Mouse (Mus musculus) forebrain, embryonic 13.5 days (tissue): ENCODE data around the gene Ndufa11. TPM values are rescaled to one million over a fixed set of nuclear protein-coding genes. Genes with fewer than 3 reads are reported as not detected.

Experiments
- ATAC-seq: fragments of 200-750 bp; cut with Nextera tagmentation; 2 replicates; pipeline ENCODE4 v1.8.0; 2017
- H3K27ac ChIP-seq: fragments of 300-500 bp; sonication (generic); 2 replicates; pipeline ENCODE4 v1.5.1; 2015; ENCODE audit warnings: inconsistent platforms, mild to moderate bottlenecking, moderate library complexity
- H3K27me3 ChIP-seq: fragments of 300-500 bp; sonication (generic); 2 replicates; pipeline ENCODE4 v1.6.1; 2015; ENCODE audit warnings: mild to moderate bottlenecking, inconsistent platforms
- H3K36me3 ChIP-seq: fragments of 300-500 bp; sonication (generic); 2 replicates; pipeline ENCODE4 v1.6.1; 2015; ENCODE audit warnings: mild to moderate bottlenecking, inconsistent platforms; ENCODE audit not compliant: poor library complexity, severe bottlenecking
- H3K4me1 ChIP-seq: fragments of 300-500 bp; sonication (generic); 2 replicates; pipeline ENCODE4 v1.6.1; 2015; ENCODE audit warnings: inconsistent platforms
- H3K4me2 ChIP-seq: fragments of 300-500 bp; sonication (generic); 2 replicates; pipeline ENCODE4 v1.6.1; 2015; ENCODE audit warnings: inconsistent platforms, mild to moderate bottlenecking, moderate library complexity
- H3K4me3 ChIP-seq: fragments of 300-500 bp; sonication (generic); 2 replicates; pipeline ENCODE4 v1.5.1; 2015; ENCODE audit warnings: mild to moderate bottlenecking, inconsistent platforms
- H3K9ac ChIP-seq: fragments of 300-500 bp; sonication (generic); 2 replicates; pipeline ENCODE4 v1.6.1; 2015; ENCODE audit warnings: mild to moderate bottlenecking, inconsistent platforms
- H3K9me3 ChIP-seq: fragments of 300-500 bp; sonication (generic); replicated peaks from 2 replicates; pipeline ENCODE4 v1.6.1; 2016; ENCODE audit warnings: inconsistent platforms
- WGBS: fragments of 180-500 bp; shearing (Covaris S2); methylation state at CpG from one replicate; pipeline ENCODE4 v1.1.7; 2015; 5-methylcytosine and 5-hydroxymethylcytosine counted together
- polyA plus RNA-seq: library from polyadenylated mRNA; unstranded; fragments of >200 nt; fragmentation: Nextera tagmentation; extraction: Ambion mirVana; gene quantifications from 2 replicates; pipeline ENCODE4 v1.2.1, GENCODE M21; 2015

Gene Ndufa11
- polyA plus RNA-seq, 1 experiment from 2014 or later = 459 TPM

GRCm38 (mm10) chr17:56763741-56764250 lies 46.2 kb downstream of the Ndufa11 start:
- WGBS = 78% methylated on average over 8 of the region's 8 CpGs
- no peak overlapping the region for H3K27ac ChIP-seq
- H3K4me1 ChIP-seq = peaks cover 28% of the 10 kb centered on the region
- no peaks in the 10 kb centered on the region for H3K9me3 ChIP-seq
- ATAC-seq = no peak
- peaks cover 18% of the 10 kb centered on the region for H3K27me3 ChIP-seq
- H3K9ac ChIP-seq = no peak overlapping the region
- H3K4me2 ChIP-seq = peak overlapping the region; percentile 73
- peaks cover 24% of the 10 kb centered on the region for H3K36me3 ChIP-seq
- peak overlapping the region; percentile 67 for H3K4me3 ChIP-seq

- Histone ChIP-seq H3K27me3 (peaks cover 11% of the 10 kb centered on the region), H3K4me3 (peak within 1 kb of the TSS; percentile 67), H3K9ac (peak within 1 kb of the TSS; percentile 77), H3K27ac (peak within 1 kb of the TSS; percentile 96), H3K36me3 (peaks cover 33% of the 10 kb centered on the region), H3K4me1 (peaks cover 28% of the 10 kb centered on the region), H3K4me2 (peak within 1 kb of the TSS; percentile 73), H3K9me3 (no peaks in the 10 kb centered on the region)
- peak; percentile 87 for ATAC-seq
- WGBS = 2% methylated on average over 56 of the region's 58 CpGs
Measured at GRCm38 (mm10) chr17:56764474-56765354, 47.1 kb downstream of the Ndufa11 start, which contains the start of gene Dus3l. Gene Dus3l, plus strand, starts transcription at chr17:56764757.

DNA sequence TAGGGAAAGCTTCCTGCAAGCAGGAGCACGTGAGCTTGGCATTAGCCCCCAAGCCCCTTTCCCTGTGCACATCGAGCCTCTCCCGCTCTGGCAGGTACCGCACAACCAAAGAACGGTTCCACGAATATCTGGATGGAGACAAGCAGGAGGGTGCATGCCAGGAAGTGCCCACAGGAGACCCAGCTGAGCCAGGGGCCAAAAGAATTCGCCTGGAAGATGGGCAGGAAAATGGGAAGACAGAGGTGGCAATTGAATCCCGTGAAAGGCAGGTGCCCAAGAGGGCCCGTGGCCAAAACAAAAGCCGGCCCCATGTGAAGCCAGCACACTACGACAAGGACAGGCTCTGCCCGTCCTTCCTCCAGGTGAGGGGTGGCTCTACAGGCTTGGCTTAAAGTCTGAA lies 47.9 kb downstream of the Ndufa11 start:
- Histone ChIP-seq H3K9me3 (no peaks in the 10 kb centered on the region), H3K4me3 (peak overlapping the region; percentile 67), H3K36me3 (peaks cover 40% of the 10 kb centered on the region), H3K4me2 (peak overlapping the region; percentile 73), H3K27ac (peak overlapping the region; percentile 96), H3K4me1 (peaks cover 28% of the 10 kb centered on the region), H3K27me3 (peaks cover 4% of the 10 kb centered on the region), H3K9ac (peak overlapping the region; percentile 77)
- no peak; the same call in 1 of the 2 replicates for ATAC-seq
- WGBS = 52% methylated on average over 12 of the region's 12 CpGs

GRCm38 (mm10) chr17:56766631-56767405 lies 49.3 kb downstream of the Ndufa11 start:
- H3K9ac ChIP-seq = no peak overlapping the region
- no peaks in the 10 kb centered on the region for H3K27me3 ChIP-seq
- H3K4me1 ChIP-seq = peaks cover 24% of the 10 kb centered on the region
- WGBS = 93% methylated on average over 27 of the region's 27 CpGs
- ATAC-seq = no peak
- H3K27ac ChIP-seq = no peak overlapping the region
- no peak overlapping the region for H3K4me2 ChIP-seq
- H3K9me3 ChIP-seq = no peaks in the 10 kb centered on the region
- H3K4me3 ChIP-seq = no peak overlapping the region
- H3K36me3 ChIP-seq = peaks cover 52% of the 10 kb centered on the region

GRCm38 (mm10) chr17:56767531-56768135 lies 50.1 kb downstream of the Ndufa11 start:
- no peak overlapping the region for H3K27ac ChIP-seq
- H3K27me3 ChIP-seq = no peaks in the 10 kb centered on the region
- whole genome bisulfite sequencing = 93% methylated on average over 29 of the region's 29 CpGs
- H3K9ac ChIP-seq = no peak overlapping the region
- H3K36me3 ChIP-seq = peaks cover 52% of the 10 kb centered on the region
- H3K4me1 ChIP-seq = peaks cover 18% of the 10 kb centered on the region
- H3K4me2 ChIP-seq = no peak overlapping the region
- H3K4me3 ChIP-seq = no peak overlapping the region
- ATAC-seq = no peak
- no peaks in the 10 kb centered on the region for H3K9me3 ChIP-seq

- Histone ChIP-seq H3K4me1 (peaks cover 10% of the 10 kb centered on the region), H3K4me2 (no peak overlapping the region), H3K9me3 (no peaks in the 10 kb centered on the region), H3K36me3 (peaks cover 52% of the 10 kb centered on the region), H3K4me3 (no peak overlapping the region), H3K27me3 (no peaks in the 10 kb centered on the region), H3K27ac (no peak overlapping the region), H3K9ac (no peak overlapping the region)
- WGBS = 96% methylated on average over 11 of the region's 11 CpGs
- ATAC-seq = no peak
Measured at GRCm38 (mm10) chr17:56768941-56769340, 51.4 kb downstream of the Ndufa11 start.

DNA sequence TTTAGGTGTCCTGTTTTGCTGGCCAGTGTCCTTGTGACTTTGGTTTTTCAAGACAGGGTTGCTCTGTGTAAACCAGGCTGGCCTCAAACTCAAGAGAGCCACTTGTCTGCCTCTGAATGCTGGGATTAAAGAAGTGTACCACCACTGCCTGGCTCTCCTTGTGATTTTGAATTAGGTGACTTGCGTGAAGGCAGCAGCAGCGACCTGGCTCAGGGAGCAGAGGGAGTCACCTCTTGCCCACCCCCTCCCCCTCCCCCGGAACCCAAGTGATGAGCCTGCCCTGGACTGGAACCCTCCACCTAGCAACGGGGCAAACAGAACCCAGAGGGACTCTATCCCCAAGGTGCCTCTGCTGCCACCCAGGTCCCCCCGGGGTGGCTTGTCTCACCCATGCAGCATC lies 52.4 kb downstream of the Ndufa11 start, which contains the start of gene Prr22:
Prr22 (plus strand) TSS at position 301 of the 400 bp plus-strand sequence.
- H3K27me3 ChIP-seq = no peaks in the 10 kb centered on the region
- 91% methylated on average over 5 of the region's 5 CpGs for WGBS
- peaks cover 6% of the 10 kb centered on the region for H3K4me1 ChIP-seq
- H3K4me2 ChIP-seq = no peak within 1 kb of the TSS
- H3K27ac ChIP-seq = no peak within 1 kb of the TSS
- peaks cover 52% of the 10 kb centered on the region for H3K36me3 ChIP-seq
- ATAC-seq = no peak
- no peaks in the 10 kb centered on the region for H3K9me3 ChIP-seq
- no peak within 1 kb of the TSS for H3K9ac ChIP-seq
- H3K4me3 ChIP-seq = no peak within 1 kb of the TSS

Other genes starting within 250 kb of the Ndufa11 start
- gene Ptprs, start 241.3 kb upstream of the Ndufa11 start, polyA plus RNA-seq = 276 and 292 TPM in 2 replicates
- gene Znrf4, start 205.3 kb upstream of the Ndufa11 start, polyA plus RNA-seq = 0.14 TPM in 1 of 2 replicates, not detected in the other
- 1.2 and 1.7 TPM in 2 replicates for gene Gm20219, start 163.4 kb upstream of the Ndufa11 start, polyA plus RNA-seq
- gene Safb2, start 133.2 kb upstream of the Ndufa11 start, polyA plus RNA-seq = 77.9 and 84.3 TPM in 2 replicates
- gene Safb, start 132.9 kb upstream of the Ndufa11 start, polyA plus RNA-seq = 126 and 135 TPM in 2 replicates
- gene 2410015M20Rik, start 108.0 kb upstream of the Ndufa11 start, polyA plus RNA-seq = 212 and 224 TPM in 2 replicates
- gene Rpl36, start 104.4 kb upstream of the Ndufa11 start, polyA plus RNA-seq = 1,314 and 1,523 TPM in 2 replicates
- gene Lonp1, start 90.9 kb upstream of the Ndufa11 start, polyA plus RNA-seq = 41.2 and 47.1 TPM in 2 replicates
- gene Catsperd, start 89.6 kb upstream of the Ndufa11 start, polyA plus RNA-seq = 0.58 and 0.70 TPM in 2 replicates
- gene Ranbp3, start 44.5 kb upstream of the Ndufa11 start, polyA plus RNA-seq = 112 and 123 TPM in 2 replicates
- gene Vmac, start 255 bp downstream of the Ndufa11 start, polyA plus RNA-seq = 14.0 and 16.7 TPM in 2 replicates
- 1.7 TPM in 2 replicates for gene Nrtn, start 39.8 kb downstream of the Ndufa11 start, polyA plus RNA-seq
- gene Dus3l, start 47.0 kb downstream of the Ndufa11 start, polyA plus RNA-seq = 50.0 and 56.9 TPM in 2 replicates
- 1.2 and 1.3 TPM in 2 replicates for gene Prr22, start 52.5 kb downstream of the Ndufa11 start, polyA plus RNA-seq
- gene Rfx2, start 113.2 kb downstream of the Ndufa11 start, polyA plus RNA-seq = 5.8 and 6.9 TPM in 2 replicates
- not detected in 2 replicates for gene Acsbg2, start 156.7 kb downstream of the Ndufa11 start, polyA plus RNA-seq
- 0.33 and 0.45 TPM in 2 replicates for gene 1700061G19Rik, start 157.7 kb downstream of the Ndufa11 start, polyA plus RNA-seq
- 69.5 and 70.1 TPM in 2 replicates for gene Mllt1, start 217.6 kb downstream of the Ndufa11 start, polyA plus RNA-seq